Mouse (Mus musculus): ENCODE results near the gene Ehd3.
A peak's percentile ranks its signal among the peaks of the same experiment; 100 is the strongest.

Gene Ehd3

DNA sequence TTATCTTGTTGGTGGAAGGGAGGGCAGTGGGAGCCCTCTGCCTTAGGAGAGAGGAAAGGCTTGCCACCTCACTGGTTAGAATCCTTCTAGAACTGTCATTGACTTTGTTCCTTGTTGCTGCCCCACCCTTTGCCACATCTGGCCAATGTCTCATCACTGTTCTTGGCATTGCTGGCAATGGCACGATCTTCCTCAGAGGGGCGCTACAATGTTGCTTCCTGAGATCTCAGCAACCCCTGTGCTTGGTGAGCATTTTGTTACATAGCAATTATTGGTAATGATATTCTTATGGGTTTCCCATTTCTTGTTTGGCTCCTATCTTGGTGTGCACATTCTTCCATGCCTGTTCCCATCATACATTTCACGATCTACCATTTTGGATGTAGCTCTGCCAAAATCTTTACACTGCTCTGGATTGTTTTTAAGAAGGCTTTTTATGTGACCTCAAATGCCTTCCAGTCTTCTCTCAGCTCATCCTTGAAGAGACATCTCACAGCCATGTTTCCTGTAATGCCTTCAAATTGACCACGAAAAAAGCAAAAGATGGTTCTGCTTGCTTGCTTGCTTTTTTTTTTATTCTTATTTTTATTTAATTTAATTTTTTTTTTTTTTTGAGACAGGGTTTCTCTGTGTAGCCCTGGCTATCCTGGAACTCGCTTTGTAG, at the start of gene Ehd3:
TSS of gene Ehd3 (plus strand) at position 614 of the 664 bp plus-strand sequence.
- no peak for DNase-seq (ENCODE audit: low spot score)

DNA sequence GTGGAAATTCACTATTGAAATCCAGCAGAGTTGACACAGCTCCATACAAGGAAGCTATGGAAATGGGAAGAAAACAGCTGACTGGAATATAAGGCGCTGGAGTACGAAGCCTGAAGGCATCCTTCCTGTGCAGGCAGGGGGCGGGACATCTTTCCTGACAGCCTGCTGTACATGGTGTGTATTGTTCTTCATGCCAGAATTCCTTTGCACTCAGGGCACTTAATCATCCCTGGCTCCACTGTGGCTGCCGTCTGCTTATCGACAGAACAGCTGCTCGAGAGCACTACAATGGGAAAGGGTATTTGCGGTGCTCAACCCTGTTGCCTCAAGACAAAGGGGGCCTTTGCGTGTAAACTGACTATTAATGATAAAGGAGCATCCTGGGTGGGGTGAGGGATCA, 33.0 kb upstream of the Ehd3 start:
- DNase-seq (ENCODE audit: low spot score): peak; percentile 47

DNA sequence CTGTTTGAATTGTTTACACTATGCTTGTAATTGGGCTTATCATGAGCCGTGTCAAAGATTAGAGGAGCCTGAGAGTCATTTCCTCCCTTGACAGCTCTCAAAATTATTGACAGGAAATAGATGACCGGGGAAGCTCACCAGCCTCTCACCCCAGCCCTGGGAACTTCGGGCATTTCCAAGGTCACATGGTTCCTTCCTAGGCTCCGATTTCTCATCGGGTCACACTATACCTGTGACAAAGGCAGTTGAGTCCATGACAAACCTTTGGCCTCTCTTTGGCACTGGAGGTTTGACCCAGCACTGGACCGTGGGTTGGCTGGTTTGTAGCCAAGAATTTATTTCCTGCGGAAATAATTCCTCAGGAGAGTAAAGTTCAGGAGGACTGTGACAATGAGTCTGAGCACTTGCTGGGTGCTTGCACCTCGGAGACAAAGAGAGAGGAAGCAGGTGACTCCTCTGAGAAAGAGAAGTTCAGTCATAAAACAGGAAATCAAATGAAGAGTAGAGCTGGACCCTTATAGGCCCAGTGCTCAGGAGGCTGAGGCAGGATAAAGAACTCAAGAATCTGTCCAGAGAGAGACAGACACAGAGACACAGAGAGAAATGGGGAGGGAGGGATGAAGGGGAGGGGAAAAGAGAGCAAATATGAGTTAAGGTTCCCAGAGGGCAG, 17.2 kb upstream of the Ehd3 start:
- DNase-seq (ENCODE audit: low spot score): no peak

DNA sequence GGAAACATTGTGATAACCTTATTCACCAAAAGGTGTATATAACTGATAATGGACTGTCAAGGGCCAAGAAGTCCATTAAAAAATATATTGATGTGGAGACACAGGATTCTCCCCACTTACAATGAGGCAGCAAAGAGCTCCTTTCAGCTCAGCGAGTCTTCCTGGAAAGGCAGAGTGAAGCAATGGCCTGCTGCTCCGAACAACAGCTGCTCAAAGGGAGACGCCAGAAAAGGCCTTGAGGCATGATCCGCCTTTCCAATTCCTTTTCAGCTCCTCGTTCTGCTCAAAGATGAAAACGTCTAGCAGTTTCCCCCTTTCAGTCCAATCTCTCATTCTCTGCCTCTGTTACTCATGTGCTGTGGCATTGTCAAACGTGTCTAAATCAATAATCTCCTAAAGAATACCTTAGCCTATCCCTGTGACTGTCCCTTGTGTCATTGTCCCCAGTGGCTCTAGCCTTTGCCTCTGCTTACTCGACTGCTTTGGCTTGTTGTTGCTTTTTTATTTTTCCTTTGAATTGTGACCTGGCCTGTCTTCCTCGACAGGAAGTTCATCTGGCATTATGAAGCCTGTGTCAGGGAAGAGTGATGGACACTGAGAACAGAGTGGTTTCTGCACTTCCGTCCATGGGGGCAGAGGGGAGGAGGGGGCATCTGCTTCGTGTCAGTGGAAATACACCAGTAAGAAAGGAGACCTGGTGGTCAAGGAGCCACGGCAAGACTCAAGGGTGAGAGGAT, 13.5 kb upstream of the Ehd3 start:
- no peak for DNase-seq (ENCODE audit: low spot score)

DNA sequence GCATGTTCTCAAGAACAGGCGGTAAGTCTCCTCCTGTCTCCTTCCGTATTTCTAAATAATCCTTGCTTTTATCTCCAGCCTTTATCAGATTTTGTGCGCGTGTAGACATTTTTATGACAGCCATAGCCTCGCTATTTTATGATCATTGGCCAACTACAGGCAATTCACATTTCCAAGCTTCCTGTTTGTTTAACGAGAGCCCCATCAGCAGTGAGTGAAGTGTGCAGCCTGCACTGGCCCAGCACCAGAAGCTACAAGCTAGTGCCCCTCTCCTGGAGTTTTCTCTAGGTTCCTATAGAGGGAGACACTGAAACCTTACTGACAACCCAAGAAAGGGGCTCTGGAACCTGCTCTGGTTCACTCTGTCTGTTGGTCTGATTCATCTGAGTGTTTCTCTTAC, 7.1 kb upstream of the Ehd3 start:
- no peak for DNase-seq (ENCODE audit: low spot score)

DNA sequence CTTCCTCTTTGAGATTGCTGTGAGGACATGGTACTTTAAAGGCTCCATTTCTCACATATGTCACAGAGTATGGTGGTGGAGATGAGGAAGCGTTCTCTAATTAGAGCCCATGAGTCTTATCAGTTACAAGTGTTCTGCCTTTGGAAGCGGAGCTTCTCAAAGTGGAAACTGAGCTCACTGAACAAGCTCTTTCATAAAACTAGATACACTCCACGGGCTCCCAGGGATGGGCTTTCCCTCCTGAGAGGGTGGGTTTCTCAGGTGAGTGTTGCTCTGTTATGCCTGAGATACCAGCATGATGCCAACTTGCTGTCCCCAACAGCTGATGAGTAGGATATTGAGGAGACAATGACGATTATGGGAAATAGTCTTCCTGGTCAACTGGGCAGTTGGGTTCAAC, 6.2 kb upstream of the Ehd3 start:
- no peak for DNase-seq (ENCODE audit: low spot score)

DNA sequence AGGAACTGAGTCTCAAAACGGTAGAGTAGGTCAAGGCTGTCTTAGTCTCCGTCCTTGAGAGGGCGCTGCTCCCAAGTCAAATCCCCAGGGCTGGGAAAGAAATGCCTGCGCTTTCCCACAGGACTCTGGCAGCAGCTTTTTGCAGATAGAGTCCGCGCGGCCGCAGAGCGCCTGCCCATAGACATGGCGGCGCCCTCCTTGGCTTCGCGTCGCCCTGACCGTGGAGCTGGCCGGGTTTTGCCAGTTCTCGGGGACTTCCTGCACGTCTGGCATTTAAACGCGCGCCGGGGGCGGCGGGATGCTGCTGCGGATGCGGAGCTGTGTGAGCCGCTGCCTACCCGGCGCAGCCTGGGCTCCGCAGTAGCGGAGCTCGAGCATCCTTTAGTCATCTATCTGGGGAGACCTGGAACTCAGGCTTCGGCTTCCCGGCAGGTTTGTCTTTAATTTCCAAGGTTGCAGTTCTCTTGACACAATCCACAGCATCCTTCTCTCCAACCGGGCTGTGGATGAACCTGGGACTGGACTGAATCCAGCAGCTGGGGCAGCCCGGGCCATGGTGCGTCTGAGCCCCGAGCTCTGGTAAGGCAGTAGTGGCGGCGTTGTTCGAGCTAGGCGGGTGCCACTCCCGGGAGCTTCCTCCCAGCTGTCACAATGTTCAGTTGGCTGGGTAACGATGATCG, 798 bp downstream of the Ehd3 start:
- peak; percentile 95 for DNase-seq (ENCODE audit: low spot score)

DNA sequence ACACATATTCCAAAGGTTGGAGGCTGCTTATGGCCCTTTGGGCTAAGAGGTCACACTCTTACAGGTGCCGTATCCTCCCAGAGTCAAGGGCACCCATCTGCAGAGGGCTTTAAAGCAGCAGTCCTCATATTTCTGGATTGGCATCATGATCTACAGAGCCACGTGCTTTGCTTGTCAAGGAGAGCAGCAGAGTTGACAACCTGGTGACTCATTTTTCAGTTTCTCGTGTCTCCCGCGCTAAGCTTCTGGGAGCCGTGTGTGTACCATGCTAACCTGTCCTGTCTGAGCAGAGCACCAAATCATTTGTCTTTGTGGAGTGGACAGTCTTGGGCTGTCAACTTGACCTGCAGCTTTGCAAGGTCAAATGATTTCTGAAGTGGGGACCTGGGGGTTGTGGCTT, 2.4 kb downstream of the Ehd3 start:
- no peak for DNase-seq (ENCODE audit: low spot score)

DNA sequence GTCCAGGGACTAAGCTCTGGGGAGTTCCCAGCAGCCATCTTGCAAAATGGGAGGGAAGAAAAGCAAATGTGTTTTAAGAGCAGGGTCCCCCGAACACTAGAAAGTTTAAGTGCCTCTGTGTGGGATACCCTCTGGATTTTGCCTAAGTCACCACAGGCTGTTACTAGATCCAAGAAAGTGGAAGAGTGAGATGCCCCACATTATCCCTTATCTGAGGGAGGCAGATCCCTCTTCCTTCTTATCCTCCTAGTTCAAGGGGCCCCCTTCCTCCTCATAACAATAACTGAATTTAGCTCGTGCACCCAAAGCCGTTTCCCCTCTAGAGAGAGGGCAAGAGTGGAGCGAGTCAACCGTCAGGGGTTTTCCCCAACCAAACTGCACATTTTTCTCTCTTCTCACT, 3.3 kb downstream of the Ehd3 start:
- DNase-seq (ENCODE audit: low spot score): no peak

DNA sequence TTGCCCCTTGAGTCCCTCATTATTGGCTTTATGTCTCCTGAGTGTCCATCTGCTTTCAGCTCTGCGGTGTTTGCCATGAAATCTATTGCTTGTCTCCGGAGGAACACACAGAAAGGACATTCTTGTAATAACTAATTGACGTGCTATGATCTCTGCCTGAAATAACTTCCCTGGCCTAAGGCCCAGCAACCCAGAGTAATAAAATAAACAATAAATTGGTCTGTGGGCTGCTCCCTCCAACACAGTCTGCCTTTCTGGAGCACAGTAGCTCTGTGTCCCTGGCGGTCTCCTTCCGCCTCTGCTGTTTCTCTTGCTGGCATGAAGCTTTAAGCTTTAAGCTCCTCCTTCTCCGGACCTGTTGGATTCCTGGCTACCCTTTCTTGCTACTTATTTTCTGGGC, 4.5 kb downstream of the Ehd3 start:
- no peak for DNase-seq (ENCODE audit: low spot score)

DNA sequence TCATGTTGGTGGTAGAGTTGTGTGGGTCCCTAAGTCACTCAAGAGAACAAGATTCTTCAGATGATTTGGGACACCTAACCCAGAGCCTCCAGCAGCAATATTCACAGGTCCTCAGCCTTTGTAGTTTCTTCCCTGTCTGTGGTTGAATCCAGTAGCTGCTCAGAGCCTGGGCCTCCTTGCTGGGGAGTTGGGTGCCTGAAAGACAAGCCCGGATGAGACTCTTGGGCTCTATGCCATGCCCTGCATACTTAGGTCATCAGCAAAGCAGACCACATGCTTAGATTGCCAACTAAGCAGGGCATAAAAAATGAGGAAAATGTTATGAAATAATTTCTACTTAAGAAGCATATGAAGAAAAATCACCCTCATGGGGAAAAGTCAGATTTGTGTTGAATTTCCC, 6.9 kb downstream of the Ehd3 start:
- DNase-seq (ENCODE audit: low spot score): no peak

DNA sequence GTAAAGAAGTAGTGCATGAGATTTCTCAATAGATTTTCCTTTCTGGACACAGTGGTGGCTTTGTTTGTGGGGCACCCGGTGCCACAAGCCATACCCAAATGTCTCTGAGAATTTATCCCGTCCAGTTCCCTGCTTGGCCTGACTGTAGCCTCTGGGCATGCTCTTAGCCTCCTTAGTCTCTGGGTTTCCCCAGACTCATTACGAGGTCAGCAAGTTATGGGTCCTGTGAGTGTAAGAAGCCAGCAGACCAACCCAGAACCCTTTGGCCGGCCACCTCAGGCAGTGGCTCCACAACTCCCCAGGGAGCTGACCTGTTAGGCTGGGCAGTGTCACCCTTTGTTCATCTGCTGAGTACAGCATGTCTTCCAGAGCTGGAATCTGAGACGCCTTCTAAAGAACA, 7.6 kb downstream of the Ehd3 start:
- no peak for DNase-seq (ENCODE audit: low spot score)

DNA sequence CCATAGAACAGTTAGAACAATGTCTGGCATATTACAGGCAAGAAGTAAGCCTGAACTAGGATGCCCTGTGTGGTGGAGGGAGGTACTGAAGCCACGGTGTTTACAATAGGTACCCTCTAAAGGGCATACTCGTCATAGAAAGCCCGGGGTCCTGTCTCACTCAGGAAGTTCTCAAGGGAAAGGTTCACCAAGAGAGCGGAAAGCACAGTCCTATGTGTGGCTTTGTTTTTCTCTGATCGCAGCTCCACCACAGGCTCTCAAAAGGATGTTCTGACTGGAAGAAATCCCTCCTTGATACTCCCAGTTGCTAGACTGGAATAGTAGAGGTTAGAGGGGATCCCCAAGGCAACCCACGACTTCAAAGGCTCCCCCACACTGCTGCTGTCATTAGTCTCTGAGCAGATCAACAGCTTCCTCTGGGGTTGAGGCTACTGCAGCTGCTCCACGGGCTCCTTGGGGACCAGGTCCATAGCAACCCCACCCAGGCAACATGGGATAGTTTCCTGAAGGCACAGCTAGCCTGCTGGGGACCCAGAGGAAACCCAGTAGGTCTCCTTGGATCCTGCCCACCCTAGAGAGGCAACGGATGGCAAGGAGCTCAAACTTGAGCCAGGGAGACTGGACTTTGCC, 9.2 kb downstream of the Ehd3 start:
- no peak for DNase-seq (ENCODE audit: low spot score)

DNA sequence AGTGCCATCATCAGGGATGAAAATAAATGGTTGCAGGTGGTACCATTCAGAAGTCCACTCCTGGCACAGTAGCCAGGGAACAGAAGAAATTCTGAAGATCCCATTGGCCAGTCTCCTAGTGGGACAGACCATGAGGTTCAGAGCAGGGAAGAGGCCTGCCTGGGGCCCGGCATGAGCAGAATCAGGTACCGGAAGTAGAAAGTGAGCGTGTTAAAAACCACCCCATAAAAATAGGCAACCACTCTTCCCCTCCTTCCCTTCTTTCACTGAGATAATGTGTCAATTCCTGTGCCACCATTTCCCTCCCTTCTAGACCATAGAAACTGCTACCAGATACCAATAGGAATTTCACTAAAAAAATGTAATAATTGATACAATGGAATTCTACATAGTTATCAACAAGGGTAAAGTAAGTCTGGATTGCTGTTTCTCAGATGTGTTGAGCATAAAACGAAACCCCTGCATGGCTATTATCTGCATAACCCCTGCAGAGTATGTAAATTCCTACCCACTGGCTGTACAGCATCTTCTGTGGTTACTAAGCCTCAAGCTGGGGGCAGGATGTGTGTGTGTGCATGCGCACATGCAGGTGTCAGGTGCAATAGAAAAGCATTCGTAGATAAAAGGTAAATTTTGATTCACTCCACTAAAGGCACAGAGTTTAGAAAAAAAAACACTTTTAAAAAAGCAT, 10.7 kb downstream of the Ehd3 start:
- DNase-seq (ENCODE audit: low spot score): no peak

DNA sequence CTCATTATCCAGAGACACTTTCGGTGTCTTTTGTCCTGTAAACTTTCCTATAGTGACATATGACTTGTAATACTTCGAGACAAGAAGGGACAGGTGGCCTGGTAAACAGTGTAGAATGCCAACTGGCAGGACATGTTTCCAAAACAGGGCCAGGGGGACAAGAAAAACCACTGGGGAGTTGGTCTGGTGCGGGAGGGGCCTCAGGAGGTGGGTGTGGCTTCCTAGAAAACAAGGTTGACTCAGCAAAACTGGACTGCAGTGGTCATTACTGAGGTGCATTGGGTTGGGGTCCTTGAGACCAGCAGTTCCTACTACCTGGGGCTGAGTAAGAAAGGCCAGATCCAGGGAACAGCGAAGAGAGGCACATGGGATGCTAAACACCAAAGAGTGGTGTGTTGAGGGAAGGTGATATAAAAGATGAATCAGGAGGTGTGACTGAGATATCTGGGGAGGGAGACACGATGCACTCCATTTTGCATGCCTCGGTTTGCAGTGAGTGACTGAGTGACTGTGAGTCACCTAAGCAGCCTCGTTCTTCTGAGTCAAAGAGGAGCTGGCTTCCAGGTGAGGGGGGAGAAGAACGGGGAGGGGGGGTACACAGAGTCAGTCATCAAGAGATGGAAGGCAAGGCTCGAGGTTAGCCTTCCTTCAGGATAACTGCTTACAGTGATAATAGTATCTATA, 13.9 kb downstream of the Ehd3 start:
- no peak for DNase-seq (ENCODE audit: low spot score)

DNA sequence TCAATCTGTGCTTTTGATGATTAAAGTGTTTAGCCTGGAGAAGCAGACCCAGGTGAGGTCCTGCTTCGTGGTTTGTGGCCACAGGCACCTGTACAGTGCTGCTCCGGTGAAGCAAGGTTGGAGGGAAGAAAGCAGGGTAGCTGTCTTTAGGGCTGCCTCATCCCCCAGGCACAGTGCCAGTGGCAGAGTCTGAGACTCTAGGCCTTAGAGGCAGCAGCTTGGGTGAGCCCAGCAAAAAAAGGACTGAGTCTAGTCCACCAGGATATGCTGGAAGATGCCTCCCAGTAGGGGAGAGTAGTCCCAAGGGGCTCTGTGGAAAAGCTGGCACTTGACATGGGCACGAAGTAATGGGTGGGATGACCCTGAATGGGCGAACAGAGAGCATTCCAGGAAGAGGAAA, 15.0 kb downstream of the Ehd3 start:
- no peak for DNase-seq (ENCODE audit: low spot score)

DNA sequence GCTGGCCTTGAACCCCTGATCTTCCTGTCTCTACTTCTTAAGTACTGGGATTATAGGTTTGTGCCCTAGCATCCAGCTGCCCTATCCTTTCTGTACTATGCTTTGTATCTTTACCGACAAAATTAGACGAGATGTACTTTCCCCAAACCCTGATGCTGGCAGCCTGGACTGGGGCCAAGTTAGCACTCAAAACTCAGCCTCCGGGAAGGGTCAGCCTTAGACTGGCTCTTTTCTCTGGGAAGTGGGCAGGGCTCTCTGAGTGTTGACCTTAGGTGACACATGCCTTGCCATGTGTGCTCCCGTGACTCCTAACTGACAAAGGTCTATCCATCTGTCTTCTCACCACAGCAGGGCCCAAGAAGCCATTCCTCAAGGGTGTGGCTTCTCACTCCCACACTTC, 16.8 kb downstream of the Ehd3 start:
- no peak for DNase-seq (ENCODE audit: low spot score)

DNA sequence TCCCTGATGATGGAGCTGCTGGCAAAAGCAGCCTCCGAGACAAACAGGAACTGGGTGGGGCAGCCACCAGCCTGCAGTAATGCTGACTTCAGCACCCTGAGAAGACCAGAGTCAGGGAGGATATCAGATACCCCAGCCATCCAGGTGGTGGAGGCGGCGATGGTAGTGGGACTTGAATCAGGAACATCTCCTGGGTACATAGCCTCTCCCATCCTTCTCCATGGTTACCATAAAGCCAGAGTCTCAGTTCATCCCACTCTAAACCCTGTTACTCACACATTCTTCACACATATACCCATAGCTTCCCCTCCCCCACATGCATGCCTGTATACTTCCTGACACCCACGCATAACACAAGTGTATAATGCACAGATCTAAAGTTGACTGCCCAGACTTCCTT, 18.3 kb downstream of the Ehd3 start:
- DNase-seq (ENCODE audit: low spot score): no peak

DNA sequence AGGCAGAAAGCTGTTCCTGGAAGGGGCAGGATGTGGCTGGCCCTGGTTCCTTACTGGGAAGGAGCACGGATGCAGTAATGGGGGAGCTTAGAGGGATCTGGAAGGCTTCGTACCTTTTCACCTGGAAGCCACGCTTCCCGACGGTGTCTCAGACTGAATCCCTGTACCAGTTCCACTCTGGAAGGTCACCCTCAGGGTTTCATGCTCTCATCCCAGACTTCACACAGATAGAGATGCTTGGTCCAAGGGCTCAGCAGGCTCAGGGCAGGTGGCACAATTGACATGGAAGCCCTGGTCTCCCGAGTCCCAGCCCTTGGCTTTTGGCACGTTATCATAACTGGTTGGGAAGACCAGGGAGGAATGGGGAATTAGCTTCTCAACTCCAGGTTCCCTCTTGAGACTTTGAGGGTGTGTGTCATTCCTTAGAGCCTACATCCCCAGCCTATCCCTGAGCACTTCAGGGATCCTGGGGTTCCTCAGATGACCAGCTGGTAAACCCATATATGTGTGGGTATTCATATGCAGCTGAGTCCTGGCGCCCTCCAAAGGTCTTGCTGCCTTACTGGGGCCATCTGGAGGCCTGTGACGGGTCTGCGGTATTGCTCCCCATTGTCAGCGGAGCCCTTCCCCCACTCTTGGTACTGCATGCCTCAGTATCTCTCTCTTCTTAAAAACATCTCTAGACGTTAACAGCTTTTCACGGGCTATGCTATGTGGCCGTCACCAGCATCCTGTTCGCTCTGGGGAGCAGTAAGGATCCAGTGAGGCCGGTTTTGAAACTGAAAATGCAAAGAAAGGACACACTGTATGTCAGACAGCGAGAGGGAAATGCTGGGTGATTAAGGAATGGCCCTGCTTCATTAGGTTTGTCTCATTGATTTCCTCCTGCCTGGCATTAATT, 19.4 kb downstream of the Ehd3 start:
- no peak for DNase-seq (ENCODE audit: low spot score)

DNA sequence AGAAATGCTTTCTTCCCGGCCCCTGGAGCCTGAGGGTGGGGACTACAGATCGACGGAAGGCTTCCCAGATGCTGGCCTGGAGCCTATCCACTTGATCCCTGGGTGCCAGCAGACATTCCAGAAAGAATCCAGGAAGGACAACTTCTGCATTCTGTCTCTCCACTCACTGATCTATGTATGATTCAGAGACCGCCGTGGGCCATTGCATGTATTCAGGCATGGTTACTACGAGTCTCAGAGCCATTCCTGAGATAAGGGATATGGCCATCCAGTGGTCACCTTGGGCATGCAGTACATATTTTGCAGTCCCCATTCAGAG, 20.0 kb downstream of the Ehd3 start:
- no peak for DNase-seq (ENCODE audit: low spot score)

Data from retina, embryonic 14.5 days (tissue).